Mouse (Mus musculus): ENCODE measurements at regions not wholly inside any gene's neighbourhood (a gene's known extent, or its start where the extent isn't known, plus 50 kb on each side); places are given as distances from the start of the nearest gene placed in this dataset.

DNA sequence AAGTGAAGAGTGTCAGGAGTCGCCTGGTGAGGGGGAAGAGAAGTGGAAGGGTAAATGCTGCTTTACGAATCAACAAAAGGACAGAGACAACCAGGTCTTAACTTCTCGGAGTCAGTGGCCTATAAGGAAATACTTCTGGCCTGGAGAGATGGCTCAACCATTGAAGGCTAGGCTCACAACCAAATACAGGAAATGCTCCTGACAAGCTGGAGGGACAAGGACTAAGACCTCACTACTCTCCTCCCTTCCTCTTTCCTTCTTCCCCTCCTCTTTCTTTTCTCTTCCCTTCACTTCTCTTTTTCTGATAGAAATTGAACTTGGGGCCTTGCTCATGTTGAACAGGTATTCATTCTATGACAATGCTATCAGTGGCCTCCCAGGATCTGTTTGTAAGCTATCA is 51.7 kb upstream of the Lhfpl2 start:
- TF ChIP-seq CTCF (IDR thresholded peaks at IDR 0.05; ENCODE audit: control insufficient read depth, insufficient read depth, insufficient read length) (no peak), MAX (IDR thresholded peaks at IDR 0.05) (no peak), USF1 (IDR thresholded peaks at IDR 0.05; ENCODE audit: low read depth) (no peak), CEBPB (IDR thresholded peaks at IDR 0.05; ENCODE audit: low read depth) (no peak), FOSL1 (IDR thresholded peaks at IDR 0.05; ENCODE audit: insufficient read depth, low read length, poor library complexity, severe bottlenecking) (no peak), MYOD1 (IDR thresholded peaks at IDR 0.05; ENCODE audit: control insufficient read depth, insufficient read length, low read depth) (no peak), MYOG (IDR thresholded peaks at IDR 0.05; ENCODE audit: control insufficient read depth, extremely low read depth, insufficient read length) (no peak)
